Mouse (Mus musculus) forebrain, embryonic 15.5 days (tissue): ENCODE measurements around the gene Spry2. TPM values are rescaled to one million over a fixed set of nuclear protein-coding genes. Genes with fewer than 3 reads are reported as not detected.

ENCODE experiments used
- ATAC-seq: fragments of 200-750 bp; cut with Nextera tagmentation; replicated peaks from 2 replicates; pipeline ENCODE4 v1.8.0; 2017; ENCODE audit warnings: mild to moderate bottlenecking, moderate TSS enrichment, moderate library complexity
- H3K27ac ChIP-seq: fragments of 300-500 bp; sonication (generic); replicated peaks from 2 replicates; pipeline ENCODE4 v1.5.1; 2015; ENCODE audit warnings: mild to moderate bottlenecking, inconsistent platforms
- H3K27me3 ChIP-seq: fragments of 300-500 bp; sonication (generic); 2 replicates; pipeline ENCODE4 v1.6.1; 2015; ENCODE audit warnings: inconsistent platforms
- H3K36me3 ChIP-seq: fragments of 300-500 bp; sonication (generic); 2 replicates; pipeline ENCODE4 v1.6.1; 2015; ENCODE audit warnings: mild to moderate bottlenecking, inconsistent platforms
- H3K4me1 ChIP-seq: fragments of 300-500 bp; sonication (generic); 2 replicates; pipeline ENCODE4 v1.6.1; 2015; ENCODE audit warnings: inconsistent platforms
- H3K4me2 ChIP-seq: fragments of 300-500 bp; sonication (generic); replicated peaks from 2 replicates; pipeline ENCODE4 v1.6.1; 2015; ENCODE audit warnings: mild to moderate bottlenecking, inconsistent platforms
- H3K4me3 ChIP-seq: fragments of 300-500 bp; sonication (generic); 2 replicates; pipeline ENCODE4 v1.5.1; 2015; ENCODE audit warnings: mild to moderate bottlenecking, inconsistent platforms
- H3K9ac ChIP-seq: fragments of 300-500 bp; sonication (generic); replicated peaks from 2 replicates; pipeline ENCODE4 v1.6.1; 2015; ENCODE audit warnings: mild to moderate bottlenecking, inconsistent platforms
- H3K9me3 ChIP-seq: fragments of 300-500 bp; sonication (generic); 2 replicates; pipeline ENCODE4 v1.6.1; 2016; ENCODE audit warnings: inconsistent platforms
- WGBS: fragments of 180-500 bp; shearing (Covaris S2); methylation state at CpG from one replicate; pipeline ENCODE4 v1.1.7; 2015; ENCODE audit warnings: mixed read lengths; 5-methylcytosine and 5-hydroxymethylcytosine counted together
- polyA plus RNA-seq: library from polyadenylated mRNA; unstranded; fragments of >200 nt; fragmentation: Nextera tagmentation; extraction: Ambion mirVana; gene quantifications from 2 replicates; pipeline ENCODE4 v1.2.1, GENCODE M21; 2015

Spry2 gene
- 27.5 and 34.4 TPM in 2 replicates for polyA plus RNA-seq

- Histone ChIP-seq H3K9me3 (no peaks in the 10 kb centered on the region), H3K36me3 (peaks cover 4% of the 10 kb centered on the region; the same call in 1 of the 2 replicates), H3K4me3 (peak within 1 kb of the TSS; percentile 67), H3K4me2 (peak within 1 kb of the TSS; percentile 99), H3K4me1 (peaks cover 38% of the 10 kb centered on the region), H3K27ac (peak within 1 kb of the TSS; percentile 96), H3K9ac (peak within 1 kb of the TSS; percentile 73), H3K27me3 (no peaks in the 10 kb centered on the region)
- ATAC-seq, result peak; percentile 94
- WGBS, result under 1% methylated on average over 58 of the region's 89 CpGs
Observed at GRCm38 (mm10) chr14:105896791-105897568, at the start of gene Spry2. TSS of gene Spry2 (minus strand) at chr14:105896819.

GRCm38 (mm10) chr14:105941353-105941752 lies 44.7 kb upstream of the Spry2 start:
- Histone ChIP-seq H3K4me3 (no peak overlapping the region), H3K4me1 (no peaks in the 10 kb centered on the region), H3K9me3 (no peaks in the 10 kb centered on the region), H3K9ac (no peak overlapping the region), H3K36me3 (no peaks in the 10 kb centered on the region), H3K27me3 (no peaks in the 10 kb centered on the region), H3K4me2 (no peak overlapping the region), H3K27ac (no peak overlapping the region)
- WGBS, result 73% methylated on average over 9 of the region's 9 CpGs
- no peak for ATAC-seq

GRCm38 (mm10) chr14:105926726-105927125 lies 30.1 kb upstream of the Spry2 start:
- Histone ChIP-seq H3K4me1 (no peaks in the 10 kb centered on the region), H3K4me2 (no peak overlapping the region), H3K27me3 (no peaks in the 10 kb centered on the region), H3K9me3 (no peaks in the 10 kb centered on the region), H3K27ac (no peak overlapping the region), H3K9ac (no peak overlapping the region), H3K4me3 (no peak overlapping the region), H3K36me3 (no peaks in the 10 kb centered on the region)
- ATAC-seq, result no peak
- 90% methylated on average over 9 of the region's 9 CpGs for WGBS

GRCm38 (mm10) chr14:105925305-105925704 lies 28.7 kb upstream of the Spry2 start:
- Histone ChIP-seq H3K4me3 (no peak overlapping the region), H3K9me3 (no peaks in the 10 kb centered on the region), H3K4me1 (peaks cover 8% of the 10 kb centered on the region), H3K9ac (no peak overlapping the region), H3K4me2 (no peak overlapping the region), H3K27ac (no peak overlapping the region), H3K27me3 (no peaks in the 10 kb centered on the region), H3K36me3 (no peaks in the 10 kb centered on the region)
- peak; percentile 57; the same call in 1 of the 2 replicates for ATAC-seq
- 85% methylated on average over 2 of the region's 2 CpGs for WGBS

- 31% methylated on average over 1 of the region's 1 CpGs for WGBS
- 0 out of 2 replicates have a peak, but pooled peaks have one; percentile 41 for ATAC-seq
Observed at GRCm38 (mm10) chr14:105924712-105925111, 28.1 kb upstream of the Spry2 start.

GRCm38 (mm10) chr14:105922874-105923273 lies 26.3 kb upstream of the Spry2 start:
- no peak overlapping the region for H3K9ac ChIP-seq
- H3K27me3 ChIP-seq, result no peaks in the 10 kb centered on the region
- no peaks in the 10 kb centered on the region for H3K36me3 ChIP-seq
- no peak overlapping the region for H3K4me3 ChIP-seq
- no peak for ATAC-seq
- WGBS, result 31% methylated on average over 8 of the region's 8 CpGs
- no peak overlapping the region for H3K4me2 ChIP-seq
- no peak overlapping the region for H3K27ac ChIP-seq
- H3K4me1 ChIP-seq, result peaks cover 9% of the 10 kb centered on the region
- H3K9me3 ChIP-seq, result no peaks in the 10 kb centered on the region

More at GRCm38 (mm10) chr14:105924712-105925111, 28.1 kb upstream of the Spry2 start:
- Histone ChIP-seq H3K9me3 (no peaks in the 10 kb centered on the region), H3K27me3 (no peaks in the 10 kb centered on the region), H3K4me2 (no peak overlapping the region), H3K27ac (no peak overlapping the region), H3K4me3 (no peak overlapping the region), H3K4me1 (peaks cover 9% of the 10 kb centered on the region), H3K36me3 (no peaks in the 10 kb centered on the region), H3K9ac (no peak overlapping the region)

GRCm38 (mm10) chr14:105922427-105922826 lies 25.8 kb upstream of the Spry2 start:
- Histone ChIP-seq H3K9ac (no peak overlapping the region), H3K27me3 (no peaks in the 10 kb centered on the region), H3K9me3 (no peaks in the 10 kb centered on the region), H3K4me2 (no peak overlapping the region), H3K27ac (no peak overlapping the region), H3K4me1 (peaks cover 9% of the 10 kb centered on the region), H3K4me3 (no peak overlapping the region), H3K36me3 (no peaks in the 10 kb centered on the region)
- 44% methylated on average over 5 of the region's 5 CpGs for WGBS
- no peak for ATAC-seq

- H3K4me2 ChIP-seq, result peak overlapping the region; percentile 35; the same call in 1 of the 2 replicates
- H3K36me3 ChIP-seq, result no peaks in the 10 kb centered on the region
- no peak for ATAC-seq
- 10% methylated on average over 8 of the region's 8 CpGs for WGBS
- H3K9ac ChIP-seq, result no peak overlapping the region
- H3K4me3 ChIP-seq, result no peak overlapping the region
- H3K27ac ChIP-seq, result no peak overlapping the region
- H3K9me3 ChIP-seq, result no peaks in the 10 kb centered on the region
- no peaks in the 10 kb centered on the region for H3K27me3 ChIP-seq
- H3K4me1 ChIP-seq, result peaks cover 9% of the 10 kb centered on the region
Observed at GRCm38 (mm10) chr14:105921217-105921695, 24.6 kb upstream of the Spry2 start.

GRCm38 (mm10) chr14:105920395-105921216 lies 24.0 kb upstream of the Spry2 start:
- H3K27ac ChIP-seq, result no peak overlapping the region
- 0 out of 2 replicates have a peak overlapping the region, but pooled peaks have one; percentile 14 for H3K9ac ChIP-seq
- WGBS, result 2% methylated on average over 23 of the region's 23 CpGs

GRCm38 (mm10) chr14:105907216-105907615 lies 10.6 kb upstream of the Spry2 start:
- H3K36me3 ChIP-seq, result no peaks in the 10 kb centered on the region
- ATAC-seq, result no peak
- H3K4me3 ChIP-seq, result no peak overlapping the region
- WGBS, result 60% methylated on average over 6 of the region's 6 CpGs
- no peaks in the 10 kb centered on the region for H3K27me3 ChIP-seq
- no peak overlapping the region for H3K27ac ChIP-seq
- no peak overlapping the region for H3K9ac ChIP-seq
- no peak overlapping the region for H3K4me2 ChIP-seq
- H3K9me3 ChIP-seq, result 0 out of 2 replicates have a peak, but pooled peaks cover 2% of the 10 kb centered on the region
- H3K4me1 ChIP-seq, result no peaks in the 10 kb centered on the region

More at GRCm38 (mm10) chr14:105920395-105921216, 24.0 kb upstream of the Spry2 start:
- Histone ChIP-seq H3K36me3 (no peaks in the 10 kb centered on the region), H3K4me2 (peak overlapping the region; percentile 35), H3K4me1 (peaks cover 9% of the 10 kb centered on the region), H3K27me3 (no peaks in the 10 kb centered on the region), H3K4me3 (0 out of 2 replicates have a peak overlapping the region, but pooled peaks have one; percentile 7), H3K9me3 (no peaks in the 10 kb centered on the region)
- ATAC-seq, result peak; percentile 59

- no peaks in the 10 kb centered on the region for H3K36me3 ChIP-seq
- no peak overlapping the region for H3K4me3 ChIP-seq
- 93% methylated on average over 5 of the region's 5 CpGs for WGBS
- no peaks in the 10 kb centered on the region for H3K27me3 ChIP-seq
- H3K9ac ChIP-seq, result no peak overlapping the region
- H3K4me2 ChIP-seq, result no peak overlapping the region
- H3K9me3 ChIP-seq, result 0 out of 2 replicates have a peak, but pooled peaks cover 2% of the 10 kb centered on the region
- H3K27ac ChIP-seq, result no peak overlapping the region
- no peak for ATAC-seq
- H3K4me1 ChIP-seq, result no peaks in the 10 kb centered on the region
Observed at GRCm38 (mm10) chr14:105905935-105906334, 9.3 kb upstream of the Spry2 start.

GRCm38 (mm10) chr14:105905509-105905908 lies 8.9 kb upstream of the Spry2 start:
- 96% methylated on average over 4 of the region's 4 CpGs for WGBS
- no peak for ATAC-seq
- Histone ChIP-seq H3K27ac (no peak overlapping the region), H3K36me3 (no peaks in the 10 kb centered on the region), H3K27me3 (no peaks in the 10 kb centered on the region), H3K4me1 (no peaks in the 10 kb centered on the region), H3K9ac (no peak overlapping the region), H3K4me3 (no peak overlapping the region), H3K4me2 (no peak overlapping the region), H3K9me3 (0 out of 2 replicates have a peak, but pooled peaks cover 2% of the 10 kb centered on the region)
